Mouse (Mus musculus): ENCODE data around the gene Gm21962.
"Not testable (repeated sequence)": the region's sequence is repeated elsewhere in the genome, so short reads cannot be mapped to it uniquely, and the experiment has no call there.

The Gm21962 gene

DNA sequence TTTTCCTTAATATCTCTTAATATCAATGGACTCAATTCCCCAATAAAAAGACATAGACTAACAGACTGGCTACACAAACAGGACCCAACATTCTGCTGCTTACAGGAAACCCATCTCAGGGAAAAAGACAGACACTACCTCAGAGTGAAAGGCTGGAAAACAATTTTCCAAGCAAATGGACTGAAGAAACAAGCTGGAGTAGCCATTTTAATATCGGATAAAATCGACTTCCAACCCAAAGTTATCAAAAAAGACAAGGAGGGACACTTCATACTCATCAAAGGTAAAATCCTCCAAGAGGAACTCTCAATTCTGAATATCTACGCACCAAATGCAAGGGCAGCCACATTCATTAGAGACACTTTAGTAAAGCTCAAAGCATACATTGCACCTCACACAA lies at the start of gene Gm21962:
Gene Gm21962 (plus strand): TSS at position 301 of the 400 bp plus-strand sequence.
- not testable (repeated sequence) for H3K9me3 ChIP-seq (ENCODE audit: low read length); H3K36me3 ChIP-seq (ENCODE audit: insufficient read depth, low read length); H3K4me1 ChIP-seq (replicated peaks; ENCODE audit: low read depth, low read length); H3K27me3 ChIP-seq (ENCODE audit: insufficient read depth, low read length); H3K4me3 ChIP-seq (replicated peaks; ENCODE audit: low read length)

DNA sequence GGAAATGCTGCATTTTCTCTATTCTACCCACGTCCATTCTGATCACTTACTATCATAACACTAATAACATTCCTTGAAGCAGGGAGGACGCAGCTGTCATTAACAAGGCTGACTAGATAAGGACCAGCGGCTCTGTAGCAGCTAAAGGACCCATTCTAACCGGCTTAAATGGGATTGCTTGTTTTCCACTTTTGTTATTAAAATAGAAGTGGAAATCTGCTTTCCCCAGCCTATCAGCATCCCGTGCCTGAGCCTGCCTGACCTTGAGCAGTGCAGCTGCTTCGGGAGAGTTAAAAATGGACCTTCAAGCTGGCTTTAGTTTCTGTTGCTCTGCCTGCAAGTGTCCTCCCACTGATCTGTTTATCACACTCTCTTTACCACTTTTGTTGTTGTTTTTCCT lies 49.2 kb upstream of the Gm21962 start:
- no peaks in the 10 kb centered on the region; the same call in 1 of the 2 replicates for H3K9me3 ChIP-seq (ENCODE audit: low read length)
- TF ChIP-seq NANOG (IDR thresholded peaks at IDR 0.05; ENCODE audit: borderline replicate concordance, low read length) = no peak
- no peak for TF ChIP-seq POU5F1 (IDR thresholded peaks at IDR 0.05; ENCODE audit: borderline replicate concordance, low read length)
- no peak for TF ChIP-seq CTCF (conservative IDR thresholded peaks at IDR 0.05; ENCODE audit: low read length)

DNA sequence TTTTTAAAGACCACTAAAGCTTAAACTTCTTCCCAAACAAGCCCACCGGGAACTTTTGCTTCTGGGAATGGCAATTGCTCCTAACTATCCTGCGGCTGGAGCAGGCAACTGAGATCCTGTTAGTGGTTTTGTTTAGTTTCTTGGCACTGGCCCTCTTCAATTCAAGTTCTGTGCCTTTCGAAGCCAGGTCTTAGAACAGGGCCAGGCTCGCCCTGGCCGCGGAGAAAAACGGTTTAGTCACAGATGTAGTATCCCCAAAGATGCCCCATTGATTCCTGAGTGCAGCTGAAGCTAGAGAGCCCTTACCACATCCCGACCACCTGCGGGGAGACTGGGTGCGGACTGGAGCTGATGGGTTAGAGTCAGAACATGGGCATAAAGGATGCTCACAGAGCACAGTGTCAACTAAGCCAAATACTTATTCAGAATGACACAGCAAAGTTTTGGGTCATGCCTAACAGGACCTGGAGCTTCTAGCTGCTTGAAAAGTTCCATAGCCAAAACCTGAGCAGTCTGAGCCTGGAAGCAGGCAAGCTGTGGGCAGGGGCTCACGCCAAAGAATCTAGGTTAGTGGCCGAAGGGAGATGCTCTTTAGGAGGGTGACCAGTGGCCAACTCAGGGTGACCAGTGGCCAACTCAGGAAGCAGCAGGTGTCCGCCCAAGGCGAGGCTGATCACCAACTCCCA lies 48.3 kb upstream of the Gm21962 start:
- TF ChIP-seq NANOG (IDR thresholded peaks at IDR 0.05; ENCODE audit: borderline replicate concordance, low read length) (no peak), POU5F1 (IDR thresholded peaks at IDR 0.05; ENCODE audit: borderline replicate concordance, low read length) (no peak), CTCF (conservative IDR thresholded peaks at IDR 0.05; ENCODE audit: low read length) (no peak)
- no peaks in the 10 kb centered on the region; the same call in 1 of the 2 replicates for H3K9me3 ChIP-seq (ENCODE audit: low read length)

More for the DNA sequence above, 49.2 kb upstream of the Gm21962 start:
- H3K4me3 ChIP-seq (replicated peaks; ENCODE audit: low read length) = peak overlapping the region; percentile 86
- peaks cover 11% of the 10 kb centered on the region; the same call in 1 of the 2 replicates for H3K36me3 ChIP-seq (ENCODE audit: insufficient read depth, low read length)
- peaks cover 42% of the 10 kb centered on the region for H3K27me3 ChIP-seq (ENCODE audit: insufficient read depth, low read length)
- H3K4me1 ChIP-seq (replicated peaks; ENCODE audit: low read depth, low read length) = peaks cover 26% of the 10 kb centered on the region

DNA sequence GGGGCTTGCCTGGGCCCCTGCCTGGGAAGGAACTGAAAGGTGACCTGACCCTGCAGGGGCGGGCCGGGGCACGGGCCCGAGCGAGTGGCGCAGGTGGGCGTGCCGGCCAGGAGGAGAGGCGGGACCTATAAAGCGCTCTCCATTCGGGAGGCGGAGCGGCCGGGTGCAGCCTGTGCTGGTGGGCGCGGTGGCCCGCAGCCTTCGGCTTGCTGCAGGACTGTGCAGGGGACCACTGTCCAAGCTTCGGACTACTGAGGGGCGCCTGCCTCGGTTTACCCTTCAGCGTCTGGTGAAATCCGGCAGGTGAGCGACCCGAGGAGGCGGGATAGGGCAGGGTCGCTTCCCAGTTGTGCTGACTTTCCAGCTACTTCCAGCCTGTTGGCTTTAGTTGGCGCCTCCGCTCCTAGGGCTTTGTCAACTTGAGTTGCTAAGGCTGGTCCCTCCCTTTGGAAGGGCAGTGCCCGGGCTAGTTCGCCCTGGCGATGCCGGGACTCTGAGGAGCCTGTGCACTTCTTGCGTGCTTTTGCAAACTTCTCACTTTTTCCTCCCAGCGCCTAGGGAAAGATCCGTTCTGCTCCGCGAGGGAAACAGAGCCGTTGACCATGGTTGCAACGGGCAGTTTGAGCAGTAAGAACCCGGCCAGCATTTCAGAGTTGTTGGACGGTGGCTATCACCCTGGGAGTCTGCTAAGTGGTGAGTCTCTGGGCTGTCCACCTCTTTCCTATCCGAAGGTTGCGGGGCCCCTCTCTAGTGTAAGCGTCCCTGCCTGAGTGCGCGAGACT lies 47.6 kb upstream of the Gm21962 start:
- Histone ChIP-seq H3K36me3 (ENCODE audit: insufficient read depth, low read length) (peaks cover 11% of the 10 kb centered on the region; the same call in 1 of the 2 replicates), H3K27me3 (ENCODE audit: insufficient read depth, low read length) (peaks cover 42% of the 10 kb centered on the region), H3K4me3 (replicated peaks; ENCODE audit: low read length) (peak overlapping the region; percentile 86), H3K9me3 (ENCODE audit: low read length) (no peaks in the 10 kb centered on the region; the same call in 1 of the 2 replicates), H3K4me1 (replicated peaks; ENCODE audit: low read depth, low read length) (peaks cover 26% of the 10 kb centered on the region)
- TF ChIP-seq CTCF (conservative IDR thresholded peaks at IDR 0.05; ENCODE audit: low read length) = no peak
- TF ChIP-seq NANOG (IDR thresholded peaks at IDR 0.05; ENCODE audit: borderline replicate concordance, low read length) = no peak
- no peak for TF ChIP-seq POU5F1 (IDR thresholded peaks at IDR 0.05; ENCODE audit: borderline replicate concordance, low read length)

More for the DNA sequence above, 48.3 kb upstream of the Gm21962 start:
- Histone ChIP-seq H3K4me3 (replicated peaks; ENCODE audit: low read length) (peak overlapping the region; percentile 86), H3K27me3 (ENCODE audit: insufficient read depth, low read length) (peaks cover 42% of the 10 kb centered on the region), H3K36me3 (ENCODE audit: insufficient read depth, low read length) (peaks cover 11% of the 10 kb centered on the region; the same call in 1 of the 2 replicates), H3K4me1 (replicated peaks; ENCODE audit: low read depth, low read length) (peaks cover 26% of the 10 kb centered on the region)

- Histone ChIP-seq H3K27me3 (ENCODE audit: insufficient read depth, low read length) (peaks cover 41% of the 10 kb centered on the region), H3K4me3 (replicated peaks; ENCODE audit: low read length) (no peak overlapping the region), H3K36me3 (ENCODE audit: insufficient read depth, low read length) (peaks cover 11% of the 10 kb centered on the region; the same call in 1 of the 2 replicates), H3K4me1 (replicated peaks; ENCODE audit: low read depth, low read length) (peaks cover 26% of the 10 kb centered on the region), H3K9me3 (ENCODE audit: low read length) (no peaks in the 10 kb centered on the region; the same call in 1 of the 2 replicates)
- TF ChIP-seq NANOG (IDR thresholded peaks at IDR 0.05; ENCODE audit: borderline replicate concordance, low read length) = no peak
- TF ChIP-seq CTCF (conservative IDR thresholded peaks at IDR 0.05; ENCODE audit: low read length) = no peak
- no peak for TF ChIP-seq POU5F1 (IDR thresholded peaks at IDR 0.05; ENCODE audit: borderline replicate concordance, low read length)
Observed at GRCm38 (mm10) chr3:137625054-137625453, 46.3 kb upstream of the Gm21962 start.

DNA sequence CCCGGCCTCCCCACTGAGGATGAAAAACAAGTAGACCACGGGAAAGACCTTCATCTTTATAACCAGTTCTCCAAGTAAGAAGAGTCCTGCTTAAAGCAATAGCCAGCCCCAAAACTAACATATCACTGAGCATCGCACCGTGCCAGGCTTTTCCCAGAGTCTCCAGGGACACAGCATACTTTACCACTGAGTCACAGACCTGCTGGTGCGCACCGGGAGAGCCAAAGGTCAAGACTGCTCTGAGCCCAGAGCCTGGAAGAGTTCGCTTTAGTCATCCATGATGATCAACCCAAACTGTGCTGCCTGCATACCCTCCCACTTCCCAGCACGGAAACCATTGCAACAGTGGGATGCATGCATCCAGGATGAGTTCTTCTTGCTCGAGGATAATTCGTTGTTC lies 37.6 kb upstream of the Gm21962 start:
- Histone ChIP-seq H3K27me3 (ENCODE audit: insufficient read depth, low read length) (no peaks in the 10 kb centered on the region), H3K4me3 (replicated peaks; ENCODE audit: low read length) (no peak overlapping the region), H3K9me3 (ENCODE audit: low read length) (peaks cover 5% of the 10 kb centered on the region; the same call in 1 of the 2 replicates), H3K36me3 (ENCODE audit: insufficient read depth, low read length) (no peaks in the 10 kb centered on the region), H3K4me1 (replicated peaks; ENCODE audit: low read depth, low read length) (no peaks in the 10 kb centered on the region)
- TF ChIP-seq NANOG (IDR thresholded peaks at IDR 0.05; ENCODE audit: borderline replicate concordance, low read length) (no peak), CTCF (conservative IDR thresholded peaks at IDR 0.05; ENCODE audit: low read length) (no peak)

DNA sequence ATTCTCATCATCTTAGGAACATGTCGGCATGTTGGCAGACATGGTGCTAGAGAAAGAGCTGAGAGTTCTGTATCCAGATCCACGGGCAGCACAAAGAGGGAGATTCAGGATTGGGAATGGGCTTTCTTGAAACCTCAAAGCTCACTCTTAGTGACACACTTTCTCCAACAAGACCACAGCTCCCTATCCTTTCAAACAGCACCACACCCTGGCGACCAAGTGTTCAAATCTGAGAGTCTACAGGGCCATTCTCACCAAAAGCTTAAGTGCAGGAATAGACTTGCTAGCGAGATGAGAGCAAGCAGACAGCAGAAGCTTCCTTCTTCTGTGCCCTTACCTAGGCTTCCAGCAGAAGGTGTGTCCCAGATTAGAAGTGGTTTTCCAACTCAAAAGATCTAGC lies 34.8 kb upstream of the Gm21962 start:
- no peak overlapping the region for H3K4me3 ChIP-seq (replicated peaks; ENCODE audit: low read length)
- H3K36me3 ChIP-seq (ENCODE audit: insufficient read depth, low read length) = no peaks in the 10 kb centered on the region
- H3K4me1 ChIP-seq (replicated peaks; ENCODE audit: low read depth, low read length) = no peaks in the 10 kb centered on the region
- no peaks in the 10 kb centered on the region for H3K27me3 ChIP-seq (ENCODE audit: insufficient read depth, low read length)
- H3K9me3 ChIP-seq (ENCODE audit: low read length) = peaks cover 5% of the 10 kb centered on the region; the same call in 1 of the 2 replicates
- TF ChIP-seq NANOG (IDR thresholded peaks at IDR 0.05; ENCODE audit: borderline replicate concordance, low read length) (no peak), CTCF (conservative IDR thresholded peaks at IDR 0.05; ENCODE audit: low read length) (no peak), POU5F1 (IDR thresholded peaks at IDR 0.05; ENCODE audit: borderline replicate concordance, low read length) (no peak)

DNA sequence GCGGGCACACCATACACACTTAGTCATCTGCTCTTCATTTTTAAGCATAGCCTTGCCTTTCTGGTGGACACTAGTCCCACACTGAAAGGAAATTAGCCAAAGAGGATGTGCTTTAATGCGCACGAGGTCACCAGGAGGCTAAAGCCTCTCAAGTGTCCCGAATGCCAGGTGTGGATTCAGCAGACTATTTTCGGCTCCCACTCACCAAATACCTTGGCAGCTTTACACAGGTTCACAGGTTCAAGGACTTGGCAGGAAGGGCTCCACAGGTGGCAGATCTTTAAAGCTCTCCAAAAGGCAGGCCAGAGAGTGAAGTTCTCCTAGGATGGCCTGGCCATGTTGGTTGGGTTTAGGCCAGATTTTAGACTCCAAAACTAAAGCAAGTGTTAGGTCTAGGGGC lies 30.1 kb upstream of the Gm21962 start:
- H3K4me3 ChIP-seq (replicated peaks; ENCODE audit: low read length) = no peak overlapping the region
- no peaks in the 10 kb centered on the region for H3K9me3 ChIP-seq (ENCODE audit: low read length)
- peaks cover 17% of the 10 kb centered on the region for H3K4me1 ChIP-seq (replicated peaks; ENCODE audit: low read depth, low read length)
- H3K27me3 ChIP-seq (ENCODE audit: insufficient read depth, low read length) = no peaks in the 10 kb centered on the region
- H3K36me3 ChIP-seq (ENCODE audit: insufficient read depth, low read length) = no peaks in the 10 kb centered on the region
- no peak for TF ChIP-seq CTCF (conservative IDR thresholded peaks at IDR 0.05; ENCODE audit: low read length)
- no peak for TF ChIP-seq NANOG (IDR thresholded peaks at IDR 0.05; ENCODE audit: borderline replicate concordance, low read length)
- TF ChIP-seq POU5F1 (IDR thresholded peaks at IDR 0.05; ENCODE audit: borderline replicate concordance, low read length) = no peak

Measured in E14TG2a.4 (cell line).